Mouse (Mus musculus) kidney, adult 8-10 months (tissue): ENCODE measurements at regions not wholly inside any gene's neighbourhood (a gene's known extent, or its start where the extent isn't known, plus 50 kb on each side); places are given as distances from the start of the nearest gene placed in this dataset.
"Not testable (repeated sequence)": the region's sequence is repeated elsewhere in the genome, so short reads cannot be mapped to it uniquely, and the experiment has no call there.

Experiments
- DNase-seq, 2 experiments: peaks; one replicate each; pipeline ENCODE4 v3.0.0; 2022

GRCm38 (mm10) chrX:91059251-91059650 is 167.3 kb downstream of the Gm44 start:
- DNase-seq: peak in 1 of 2 experiments; percentile 25

GRCm38 (mm10) chrX:91085137-91085536 is 193.2 kb downstream of the Gm44 start:
- DNase-seq: not testable (repeated sequence)
